Mouse (Mus musculus): ENCODE data around the gene Guk1.
"Not testable (repeated sequence)": the region's sequence is repeated elsewhere in the genome, so short reads cannot be mapped to it uniquely, and the experiment has no call there.

The Guk1 gene

DNA sequence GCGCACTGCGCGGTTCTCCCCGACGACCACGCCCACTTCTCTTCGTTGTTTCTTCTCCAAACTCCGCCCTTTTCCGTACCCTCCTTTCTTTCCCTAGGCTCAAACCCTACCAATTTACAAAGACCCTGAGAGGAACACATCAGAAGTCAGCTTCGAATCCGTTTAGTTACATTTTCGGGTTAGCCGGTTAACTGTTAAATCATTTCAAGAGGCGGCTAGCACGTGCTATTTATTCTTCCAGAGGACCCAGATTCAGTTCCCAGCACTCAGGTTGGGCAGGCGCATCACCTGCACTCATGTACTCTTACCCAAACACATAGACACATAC, at the start of gene Guk1:
TSS of gene Guk1 (minus strand) at position 154 of the 328 bp plus-strand sequence.
- no peak for DNase-seq (ENCODE audit: low read depth, low spot score)

- DNase-seq (ENCODE audit: low read depth, low spot score), result no peak
These were observed 47.8 kb upstream of the Guk1 start for GRCm38 (mm10) chr11:59239796-59240195.

- peak; percentile 20 for DNase-seq (ENCODE audit: low read depth, low spot score)
These were observed 47.4 kb upstream of the Guk1 start for GRCm38 (mm10) chr11:59239428-59239785.

- peak; percentile 71 for DNase-seq (ENCODE audit: low read depth, low spot score)
These were observed 46.8 kb upstream of the Guk1 start for GRCm38 (mm10) chr11:59238525-59239427.

- no peak for DNase-seq (ENCODE audit: low read depth, low spot score)
These were observed 40.8 kb upstream of the Guk1 start for GRCm38 (mm10) chr11:59232797-59233196.

DNA sequence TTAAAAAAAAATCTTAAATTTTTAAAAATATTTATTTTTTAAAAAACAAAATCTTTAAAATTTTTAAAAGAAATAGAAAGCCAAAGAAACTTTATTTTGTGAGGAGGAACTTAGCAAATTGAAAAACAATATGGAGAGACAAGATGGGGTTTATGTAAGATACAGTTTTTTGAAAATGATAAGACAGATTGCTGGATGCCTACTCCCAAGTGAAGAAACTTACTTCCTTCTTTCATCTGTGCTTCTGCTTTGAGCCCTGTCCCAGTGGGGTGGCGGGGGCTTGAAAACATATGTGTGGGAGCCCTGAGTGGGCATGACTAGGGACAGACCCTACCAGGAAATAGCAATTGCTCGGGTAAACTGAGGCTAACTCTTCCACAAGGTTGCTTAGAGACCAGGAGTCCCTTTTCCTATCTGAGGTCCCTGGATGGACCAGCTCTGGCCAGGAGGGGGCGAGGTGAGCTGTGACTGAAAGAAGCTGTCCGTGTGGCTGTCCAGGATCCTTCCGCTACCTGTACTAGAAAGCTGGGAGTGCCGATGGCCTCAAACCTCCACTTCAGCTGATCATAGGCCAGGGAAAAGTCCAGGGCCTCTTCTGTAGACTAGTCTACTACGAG, 38.2 kb upstream of the Guk1 start:
- peak; percentile 37 for DNase-seq (ENCODE audit: low read depth, low spot score)

DNA sequence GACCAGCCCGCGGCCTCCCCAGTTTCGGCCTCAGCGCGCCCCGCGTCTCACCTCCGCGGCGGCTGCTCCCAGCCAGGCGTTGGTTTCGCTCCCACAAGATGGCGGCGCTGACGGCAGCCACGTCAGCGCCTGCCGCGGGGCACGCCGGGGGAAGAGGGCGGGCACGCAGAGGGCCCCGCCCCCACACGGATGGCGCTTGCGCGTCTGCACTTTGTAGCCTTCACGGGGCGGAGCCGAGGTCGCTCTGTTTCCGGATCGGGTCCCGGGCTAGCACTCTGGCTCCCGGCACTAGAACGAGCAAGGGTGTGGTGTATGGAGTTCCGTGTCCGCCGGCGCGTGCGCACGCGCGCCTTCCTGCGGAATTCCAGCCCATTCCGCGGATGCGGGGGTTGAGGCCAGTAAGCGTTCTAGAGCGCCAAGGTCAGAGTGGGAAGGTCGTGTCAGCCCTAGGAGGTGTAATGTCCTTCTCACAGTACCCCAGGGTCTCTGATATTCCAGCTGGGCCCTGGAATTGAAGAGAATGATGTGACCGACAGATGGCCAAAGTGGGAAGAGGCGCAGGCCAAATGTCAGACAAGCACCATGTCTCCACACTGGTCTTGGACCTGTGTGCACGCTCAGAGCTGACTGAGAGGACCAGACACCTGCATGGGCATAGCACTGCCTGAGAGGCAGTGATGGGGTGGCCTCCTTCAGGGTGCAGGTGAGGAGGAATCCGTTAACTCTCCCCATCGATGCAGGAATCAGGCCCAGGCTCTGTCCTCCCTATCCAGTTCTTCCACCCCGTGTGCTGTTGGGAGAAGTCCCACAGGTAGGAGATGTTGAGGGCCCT, 36.3 kb upstream of the Guk1 start, which contains the start of gene Arf1:
TSS of gene Arf1 (minus strand) at position 149 of the 832 bp plus-strand sequence.
- DNase-seq (ENCODE audit: low read depth, low spot score), result peak; percentile 97

- DNase-seq (ENCODE audit: low read depth, low spot score), result no peak
These were observed 35.7 kb upstream of the Guk1 start for GRCm38 (mm10) chr11:59227604-59228121.

DNA sequence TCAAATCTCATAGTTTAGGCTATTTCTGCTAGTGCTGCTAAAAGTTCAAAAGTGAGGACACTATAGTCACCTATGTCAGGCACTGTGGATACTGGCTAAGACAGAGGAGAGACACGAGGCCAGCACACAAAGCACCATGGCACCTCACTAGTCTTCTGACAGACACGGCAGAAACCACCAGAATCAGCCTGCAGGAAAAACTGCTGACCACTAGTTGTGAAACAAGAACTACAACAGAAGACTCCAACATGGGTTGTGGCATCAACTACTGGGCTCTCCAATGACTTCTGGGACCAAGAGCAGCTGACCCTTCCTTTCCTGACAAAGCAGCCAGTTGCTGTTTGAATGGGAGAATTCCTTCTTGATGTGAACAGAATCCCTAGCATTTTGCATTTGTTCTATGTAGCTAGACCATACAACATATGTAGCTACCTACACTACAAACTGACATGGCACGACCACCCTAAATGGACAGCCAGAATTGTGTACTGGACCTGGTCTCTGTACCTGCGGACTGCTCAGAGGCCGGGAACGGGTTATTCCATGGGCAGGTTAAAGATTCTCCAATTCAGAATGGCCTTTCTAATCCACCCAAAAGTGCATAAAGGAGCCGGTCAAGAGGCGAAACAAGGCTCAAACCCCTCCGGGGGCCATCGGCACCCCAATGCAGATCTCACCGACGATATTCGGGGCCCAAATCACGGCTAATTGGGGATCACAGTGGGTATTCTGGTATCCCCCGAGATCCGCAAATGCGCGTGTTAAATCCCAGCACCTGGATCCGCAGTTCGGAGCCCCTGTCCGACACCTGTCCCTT, 35.0 kb upstream of the Guk1 start:
- DNase-seq (ENCODE audit: low read depth, low spot score), result no peak

GRCm38 (mm10) chr11:59226251-59226650, 34.2 kb upstream of the Guk1 start:
- no peak for DNase-seq (ENCODE audit: low read depth, low spot score)

DNA sequence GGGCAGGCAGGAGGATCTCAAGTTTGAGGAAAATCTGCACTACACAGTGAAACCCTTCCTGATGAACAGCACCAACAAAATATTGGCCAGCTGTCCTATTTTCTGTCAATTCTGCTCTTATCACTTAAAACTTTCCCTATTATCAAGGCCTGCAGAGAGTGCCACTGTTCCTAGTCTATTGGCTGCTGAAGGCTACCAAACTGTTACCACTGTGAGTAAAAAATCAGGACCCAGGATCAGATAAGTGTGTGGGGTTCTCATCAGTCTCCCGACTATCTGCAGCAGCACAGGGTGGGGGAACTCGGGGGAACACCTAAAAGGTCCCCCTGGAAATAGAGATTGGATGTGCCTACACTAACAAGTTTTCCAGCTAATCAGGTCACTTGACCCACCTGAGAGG, 33.2 kb upstream of the Guk1 start:
- DNase-seq (ENCODE audit: low read depth, low spot score), result no peak

DNA sequence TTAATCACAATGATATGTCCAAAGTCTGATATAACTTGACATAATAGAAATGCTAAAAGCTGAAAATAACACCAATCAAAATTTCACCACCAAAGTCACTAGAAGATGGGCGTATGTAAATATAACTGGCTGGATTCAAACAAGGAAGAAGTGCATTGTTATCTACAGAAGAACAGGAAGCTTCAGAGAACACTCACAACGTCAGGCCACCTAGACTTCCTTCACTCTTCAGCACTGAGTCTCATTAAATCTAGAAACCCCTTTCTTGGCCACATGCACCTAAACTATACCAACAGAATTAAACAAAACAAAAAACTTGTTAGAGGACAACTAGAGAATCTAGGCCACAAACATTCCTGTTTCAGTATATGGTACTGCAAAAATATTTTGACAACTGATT, 32.5 kb upstream of the Guk1 start:
- DNase-seq (ENCODE audit: low read depth, low spot score), result no peak

GRCm38 (mm10) chr11:59224025-59224424, 32.0 kb upstream of the Guk1 start:
- DNase-seq (ENCODE audit: low read depth, low spot score), result no peak

- DNase-seq (ENCODE audit: low read depth, low spot score), result no peak
These were observed 30.3 kb upstream of the Guk1 start for GRCm38 (mm10) chr11:59222306-59222705.

- no peak for DNase-seq (ENCODE audit: low read depth, low spot score)
These were observed 29.6 kb upstream of the Guk1 start for GRCm38 (mm10) chr11:59221604-59222003.

- peak; percentile 49 for DNase-seq (ENCODE audit: low read depth, low spot score)
These were observed 27.1 kb upstream of the Guk1 start for GRCm38 (mm10) chr11:59219064-59219463.

DNA sequence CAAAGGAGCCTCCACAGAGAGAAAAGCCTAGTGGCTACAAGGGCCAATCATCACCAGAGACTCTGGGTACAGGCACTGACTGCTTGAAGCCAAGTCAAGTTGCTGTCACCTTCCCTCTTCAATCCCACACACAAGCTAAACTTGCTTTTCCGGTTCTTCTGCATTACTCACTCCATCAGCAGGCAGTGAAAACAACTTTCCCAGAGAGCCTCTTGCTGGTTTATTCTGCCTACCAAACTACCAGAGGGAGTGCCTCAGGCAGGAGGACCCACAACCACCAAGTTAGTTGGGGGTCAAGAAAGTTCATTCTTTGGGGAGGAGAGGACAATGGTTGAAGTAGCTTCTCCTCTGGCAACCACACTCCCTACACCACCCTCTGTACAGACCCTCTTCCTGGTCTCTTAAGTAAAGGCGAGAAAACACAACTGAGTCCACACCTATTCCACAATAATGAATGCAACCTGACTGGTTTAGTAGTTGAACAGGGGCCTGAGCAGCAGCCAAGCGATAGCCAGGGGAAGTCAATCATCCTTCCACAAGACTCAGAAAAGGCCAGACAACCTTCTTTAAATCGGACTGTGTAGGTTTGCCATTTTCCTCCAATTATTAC, 26.5 kb upstream of the Guk1 start:
- no peak for DNase-seq (ENCODE audit: low read depth, low spot score)

DNA sequence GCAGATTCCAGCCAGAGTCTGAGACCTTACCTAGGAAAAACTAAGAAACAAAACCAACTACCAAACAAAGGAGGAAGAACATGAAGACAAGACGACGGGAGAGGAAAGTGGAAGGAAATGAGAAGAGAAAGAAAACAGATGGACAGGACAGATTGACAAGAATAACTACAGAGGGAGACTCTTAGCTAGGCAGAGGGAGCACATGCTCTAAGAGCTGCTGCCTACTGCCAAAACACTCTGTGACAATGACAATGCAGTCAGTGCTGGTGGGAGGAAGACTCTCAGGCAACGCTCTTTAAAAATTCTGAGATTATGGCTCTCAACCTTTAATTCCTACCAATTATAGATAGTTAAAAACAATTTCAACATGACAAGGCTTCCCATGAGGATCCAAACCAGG, 24.9 kb upstream of the Guk1 start:
- DNase-seq (ENCODE audit: low read depth, low spot score), result no peak

DNA sequence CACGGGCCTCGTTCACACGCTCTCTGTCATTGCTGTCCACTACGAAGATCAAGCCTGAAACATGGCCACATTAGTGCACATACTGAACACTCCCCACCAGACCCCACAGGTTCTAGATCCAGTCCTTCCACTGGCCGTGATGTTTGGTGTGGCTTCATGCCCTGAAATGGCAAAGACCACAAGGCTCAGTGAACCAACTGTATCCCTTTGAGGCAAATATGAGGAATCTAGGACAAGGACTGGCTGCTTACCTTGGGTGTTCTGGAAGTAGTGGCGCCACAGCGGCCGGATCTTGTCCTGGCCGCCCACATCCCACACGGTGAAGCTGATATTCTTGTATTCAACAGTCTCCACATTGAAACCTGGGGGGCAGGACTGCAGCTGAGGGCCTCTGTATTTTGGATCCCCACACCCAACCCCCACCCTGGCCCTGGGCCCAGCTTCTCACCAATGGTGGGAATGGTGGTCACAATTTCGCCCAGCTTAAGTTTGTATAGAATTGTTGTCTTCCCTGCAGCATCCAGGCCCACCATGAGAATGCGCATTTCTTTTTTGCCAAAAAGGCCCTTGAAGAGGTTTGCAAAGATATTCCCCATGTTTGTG, 21.0 kb upstream of the Guk1 start:
- no peak for DNase-seq (ENCODE audit: low read depth, low spot score)

- DNase-seq (ENCODE audit: low read depth, low spot score), result not testable (repeated sequence)
These were observed 20.3 kb upstream of the Guk1 start for GRCm38 (mm10) chr11:59212320-59212719.
